Mouse (Mus musculus) CD4-positive helper T cell, adult 2 months (primary cell): ENCODE measurements around the gene Arpc4.

Experiments used
- DNase-seq: peaks from one replicate; pipeline ENCODE4 v3.0.0-alpha.2; 2012; ENCODE audit warnings: low read depth, missing footprints, low spot score

Gene Arpc4

GRCm38 (mm10) chr6:113404649-113405448 lies 26.9 kb downstream of the Arpc4 start:
- DNase-seq = no peak

GRCm38 (mm10) chr6:113405483-113405882 lies 27.6 kb downstream of the Arpc4 start:
- no peak for DNase-seq

- no peak for DNase-seq
These were observed 28.8 kb downstream of the Arpc4 start for GRCm38 (mm10) chr6:113406683-113407082.

DNA sequence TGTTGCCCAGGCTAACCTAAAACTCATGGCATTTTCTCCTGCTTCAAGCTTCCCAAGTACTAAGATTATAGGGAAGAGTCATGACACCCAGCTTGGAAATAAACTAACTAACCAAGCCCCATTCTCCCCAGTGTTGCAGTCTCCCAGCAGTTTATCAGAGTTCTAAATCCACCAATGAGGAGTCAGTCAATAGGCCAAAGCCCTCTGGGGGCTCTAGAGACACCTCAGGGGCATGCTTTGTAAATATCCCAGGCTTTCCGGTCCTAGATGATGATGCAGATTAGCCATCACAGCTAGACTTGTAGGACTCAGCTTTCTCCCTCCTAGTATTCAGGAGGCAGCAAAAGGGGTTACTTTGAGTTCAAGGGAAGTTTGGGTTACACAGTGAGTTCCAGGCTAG lies 32.1 kb downstream of the Arpc4 start:
- DNase-seq = no peak

GRCm38 (mm10) chr6:113416416-113416815 lies 38.5 kb downstream of the Arpc4 start:
- no peak for DNase-seq

GRCm38 (mm10) chr6:113418441-113419198 lies 40.7 kb downstream of the Arpc4 start:
- DNase-seq = no peak

- DNase-seq = peak; percentile 97
These were observed 41.3 kb downstream of the Arpc4 start, which contains the start of gene Rpusd3 for GRCm38 (mm10) chr6:113419199-113419587. Gene Rpusd3 (minus strand): TSS chr6:113419340.

DNA sequence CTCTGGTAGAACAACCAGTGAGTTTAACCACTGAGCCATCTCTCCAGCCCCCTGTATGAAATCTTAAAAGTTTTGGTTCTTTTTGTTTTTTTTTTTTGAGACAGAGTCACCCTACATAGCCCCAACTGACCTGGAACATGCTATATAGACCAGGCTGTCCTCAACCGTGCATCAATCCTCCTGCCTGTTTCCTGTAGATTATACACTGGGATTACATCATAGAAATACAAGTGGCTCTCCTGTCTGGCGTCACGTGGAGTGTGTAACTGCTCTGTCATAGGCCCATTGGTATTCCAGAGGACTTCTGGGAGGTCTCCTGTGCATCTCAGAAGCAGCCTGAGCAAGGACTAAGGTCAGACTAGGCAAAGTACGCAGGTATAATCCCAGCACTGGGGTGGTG lies 45.1 kb downstream of the Arpc4 start:
- DNase-seq = no peak

- DNase-seq = no peak
These were observed 46.3 kb downstream of the Arpc4 start for GRCm38 (mm10) chr6:113424187-113424586.

GRCm38 (mm10) chr6:113426696-113427095 lies 48.8 kb downstream of the Arpc4 start:
- DNase-seq = no peak

DNA sequence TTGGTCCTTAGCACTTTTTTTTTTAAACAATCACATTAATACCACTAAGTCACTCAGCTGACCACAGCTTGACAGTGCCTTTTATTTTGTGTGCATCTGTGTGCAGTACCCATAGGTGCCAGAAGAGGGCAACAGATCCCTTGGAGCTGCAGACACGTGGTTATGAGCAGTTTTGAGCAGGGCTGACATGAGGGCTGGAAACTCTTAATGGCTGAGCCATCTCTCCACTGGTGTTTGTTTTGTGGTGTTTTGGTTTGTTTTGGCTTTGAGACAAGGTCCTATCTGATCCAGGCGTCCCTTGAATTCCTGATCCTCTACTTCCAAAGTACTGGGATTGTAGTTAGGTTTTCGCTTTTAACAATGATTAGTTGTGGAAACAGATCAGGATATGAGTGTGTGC lies 49.5 kb downstream of the Arpc4 start:
- DNase-seq = peak; percentile 55

DNA sequence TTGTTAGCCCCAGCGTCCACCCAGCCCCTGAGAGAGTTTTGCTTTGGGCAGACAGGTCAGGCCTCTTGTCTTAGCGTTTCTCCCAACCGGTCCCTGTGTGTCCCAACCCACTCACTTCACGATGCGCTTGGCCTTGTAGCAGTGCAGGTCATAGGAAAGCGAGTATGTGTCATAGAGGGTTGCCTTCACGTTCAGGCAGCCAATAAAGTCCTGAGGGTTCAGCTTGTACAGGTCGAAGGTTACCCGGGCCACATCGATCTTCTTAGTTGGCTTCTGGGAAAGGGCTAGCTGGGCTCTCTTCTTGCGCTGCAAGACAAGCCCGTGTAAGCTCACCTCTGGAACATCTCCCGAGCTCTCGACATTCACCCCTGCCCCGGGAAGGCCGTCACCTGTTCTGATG lies 50.1 kb downstream of the Arpc4 start:
- DNase-seq = no peak

DNA sequence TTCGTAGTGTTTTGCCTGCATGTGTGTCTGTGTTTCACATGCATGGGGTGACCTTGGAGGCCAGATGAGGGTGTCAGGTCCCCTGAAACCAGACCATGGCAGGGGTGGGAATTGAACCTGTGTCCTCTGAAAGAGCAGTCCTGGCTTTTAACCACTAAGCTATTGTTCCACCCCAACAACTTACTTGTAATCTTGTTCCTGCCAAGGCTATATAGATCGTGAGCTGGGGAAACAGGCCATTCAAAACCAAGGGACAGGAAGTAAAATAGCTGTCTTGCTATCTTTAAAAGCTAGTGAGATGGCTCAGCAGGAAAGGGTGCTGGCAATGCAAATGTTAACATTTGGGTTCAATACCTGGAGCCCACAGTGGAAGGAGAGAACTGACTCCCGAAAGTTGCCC lies 52.0 kb downstream of the Arpc4 start:
- no peak for DNase-seq

DNA sequence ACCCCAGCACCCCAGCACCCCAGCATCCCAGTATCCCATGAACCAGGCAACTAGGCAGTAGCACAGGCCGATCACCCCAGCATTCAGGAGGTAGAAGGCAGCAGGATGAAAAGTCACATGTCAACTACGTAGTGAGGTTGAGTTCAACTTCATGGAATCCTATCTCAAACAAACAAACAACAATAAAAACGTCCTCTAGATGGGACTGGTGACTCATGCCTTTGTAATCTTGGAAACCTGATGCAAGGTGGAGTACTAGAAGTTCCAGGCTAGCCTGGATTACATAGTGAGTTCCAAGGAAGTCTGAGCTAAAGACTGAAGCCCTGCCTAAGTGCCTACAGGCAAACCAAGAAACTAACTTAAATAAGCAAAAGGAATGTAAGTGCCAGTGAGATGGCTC lies 52.9 kb downstream of the Arpc4 start:
- DNase-seq = no peak

DNA sequence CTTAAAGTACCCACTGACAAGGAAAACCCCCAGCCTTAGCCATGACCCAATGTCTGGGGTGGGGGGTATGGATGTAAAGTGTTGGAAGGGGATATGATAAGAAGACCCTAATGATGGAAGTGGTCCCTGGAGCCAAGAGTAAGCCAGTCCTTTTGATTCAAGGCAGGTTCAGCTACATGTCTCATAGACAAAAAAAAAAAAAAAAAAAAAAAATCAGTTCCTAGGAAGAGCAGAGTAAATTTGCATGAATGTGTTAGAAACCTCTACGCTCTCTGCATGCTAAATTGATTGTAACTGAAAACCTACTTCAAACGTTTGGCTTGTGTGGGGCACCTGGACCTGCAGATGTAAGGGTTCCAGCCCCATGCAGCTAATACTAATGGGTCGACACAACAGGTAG lies 53.9 kb downstream of the Arpc4 start:
- no peak for DNase-seq

DNA sequence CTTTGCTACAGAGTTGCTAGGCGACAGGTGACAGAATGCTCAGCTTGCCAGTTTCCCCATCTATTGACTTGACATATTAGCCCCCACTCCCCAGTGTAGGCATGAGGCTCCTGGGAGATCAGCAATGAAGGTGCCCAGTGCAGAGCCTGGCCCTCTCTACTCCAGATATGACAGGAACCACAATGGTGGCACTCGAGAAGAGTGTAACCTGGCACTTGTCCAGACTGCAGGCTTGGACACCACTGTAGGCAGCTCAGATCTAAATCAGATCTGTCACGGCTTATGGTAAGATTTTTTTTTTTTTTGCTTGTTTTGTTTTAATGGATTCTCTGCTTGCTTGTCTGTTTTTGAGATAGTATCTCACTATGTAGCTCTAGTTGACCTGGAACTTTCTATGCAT lies 55.7 kb downstream of the Arpc4 start:
- no peak for DNase-seq

GRCm38 (mm10) chr6:113434691-113435090 lies 56.8 kb downstream of the Arpc4 start:
- no peak for DNase-seq

DNA sequence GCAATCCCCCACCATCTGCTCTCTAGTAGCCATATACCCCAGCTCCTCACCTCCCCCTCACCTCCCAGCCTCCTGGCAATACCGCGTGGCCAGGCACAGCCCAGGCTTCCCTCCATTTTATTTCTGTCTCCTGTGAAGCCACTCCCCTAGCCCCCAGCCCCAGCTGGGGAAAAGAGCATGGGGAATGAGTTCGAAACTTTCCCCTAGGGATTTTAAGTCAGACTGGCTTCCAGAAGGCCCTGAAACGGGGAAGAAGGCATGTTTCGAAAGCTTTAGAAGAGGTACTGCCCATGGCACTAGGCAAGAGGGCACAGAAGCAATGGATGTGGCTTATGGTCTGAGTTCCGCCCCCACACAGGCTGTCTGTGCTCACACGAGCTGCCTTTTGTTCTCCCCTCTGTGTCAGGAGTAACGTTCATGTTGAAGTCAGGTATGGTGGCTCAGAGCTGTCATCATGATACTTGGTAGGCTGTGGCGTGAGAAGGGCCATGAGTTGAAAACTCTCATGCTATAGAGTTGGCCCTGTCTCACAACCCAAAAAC lies 57.8 kb downstream of the Arpc4 start, which contains the start of gene Cidec:
Gene Cidec, minus strand, starts transcription at position 97 of the 542 bp plus-strand sequence.
- no peak for DNase-seq

DNA sequence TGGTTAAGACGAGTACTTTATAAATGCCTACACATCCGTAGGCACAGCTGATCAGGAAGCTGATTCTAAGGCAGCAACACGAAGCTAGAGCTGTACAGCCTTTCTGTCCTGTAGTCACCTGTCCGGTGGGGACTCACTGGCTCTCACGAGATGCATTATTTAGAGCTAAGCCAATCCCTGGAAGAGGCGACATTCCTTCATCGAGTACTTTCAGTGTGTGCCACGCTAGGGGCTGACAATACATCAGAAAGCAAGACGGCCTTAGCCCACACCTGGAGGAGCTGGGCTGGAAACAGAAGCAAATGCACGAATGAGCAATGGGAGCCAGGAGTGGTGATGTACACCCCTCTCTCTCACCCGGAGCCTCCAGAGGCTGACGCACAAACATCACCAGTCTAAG lies 59.2 kb downstream of the Arpc4 start:
- no peak for DNase-seq

DNA sequence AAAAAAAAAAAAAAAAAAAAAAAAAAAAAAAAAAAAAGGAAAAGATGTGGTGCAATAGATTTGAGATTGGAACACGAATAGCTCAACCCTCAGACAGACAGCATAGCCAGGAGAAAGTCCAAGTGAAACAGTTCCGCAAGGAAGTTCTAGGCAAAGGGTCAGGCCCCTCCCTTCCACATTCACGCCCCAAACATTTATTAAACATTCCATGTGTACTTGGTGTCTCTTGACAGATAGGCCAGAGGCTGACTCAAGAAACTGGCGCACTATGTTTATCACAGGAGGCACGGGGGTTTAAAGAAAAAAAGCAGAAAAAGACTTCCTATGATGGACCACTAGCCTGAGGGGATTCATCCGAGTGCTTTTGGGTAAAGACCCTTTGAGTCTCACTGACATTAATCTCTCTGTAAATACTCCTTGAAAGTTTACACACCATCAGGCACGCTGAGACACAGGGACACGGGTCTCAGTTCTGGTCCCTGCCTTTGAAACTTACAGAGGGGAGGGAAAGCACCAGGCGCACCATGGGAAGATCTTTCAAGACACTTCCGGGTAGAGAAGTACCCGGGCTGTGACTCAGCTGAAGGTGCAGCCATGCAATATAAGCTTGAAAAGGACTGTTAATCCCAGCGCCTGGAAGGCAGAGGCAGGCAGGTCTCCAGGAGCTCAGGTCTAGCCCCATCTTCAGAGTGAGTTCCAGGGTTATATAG lies 61.0 kb downstream of the Arpc4 start:
- DNase-seq = no peak
